Mouse (Mus musculus) spleen, adult 2 months (tissue): Measurements from ENCODE around the gene Pxk.

Experiments
- CTCF ChIP-seq: fragments of 200-500 bp; IDR thresholded peaks from 2 replicates; pipeline ENCODE4 v1.5.1; 2011; ENCODE audit warnings: mild to moderate bottlenecking, inconsistent platforms; ENCODE audit not compliant: insufficient read depth, insufficient read length, insufficient replicate concordance; ENCODE audit errors: extremely low read depth
- POLR2A ChIP-seq: fragments of 200-500 bp; IDR thresholded peaks from 2 replicates; pipeline ENCODE4 v1.6.1; 2011; ENCODE audit warnings: low read depth, low read length, inconsistent platforms

- TF ChIP-seq CTCF, result no peak
- TF ChIP-seq POLR2A, result no peak
These were observed 21.9 kb downstream of the Pxk start for GRCm38 (mm10) chr14:8119904-8120303.
